Mouse (Mus musculus) spleen, adult 18-20 months (tissue): ENCODE measurements around the gene Rps2.
"Not testable (repeated sequence)": the region's sequence is repeated elsewhere in the genome, so short reads cannot be mapped to it uniquely, and the experiment has no call there.

Experiments used
- DNase-seq, 2 experiments: peaks; one replicate each; pipeline ENCODE4 v3.0.0; 2022; ENCODE audit warnings: mixed read lengths in 2 of 2

The Rps2 gene

GRCm38 (mm10) chr17:24706982-24707800 lies 10.7 kb upstream of the Rps2 start, which contains the start of gene Tbl3:
Gene Tbl3 (minus strand): TSS chr17:24707660.
- DNase-seq, result peak; percentile 79 to 91

GRCm38 (mm10) chr17:24707801-24708425 lies 10.0 kb upstream of the Rps2 start:
- DNase-seq, result no peak

GRCm38 (mm10) chr17:24708646-24709045 lies 9.3 kb upstream of the Rps2 start:
- DNase-seq, result no peak

DNA sequence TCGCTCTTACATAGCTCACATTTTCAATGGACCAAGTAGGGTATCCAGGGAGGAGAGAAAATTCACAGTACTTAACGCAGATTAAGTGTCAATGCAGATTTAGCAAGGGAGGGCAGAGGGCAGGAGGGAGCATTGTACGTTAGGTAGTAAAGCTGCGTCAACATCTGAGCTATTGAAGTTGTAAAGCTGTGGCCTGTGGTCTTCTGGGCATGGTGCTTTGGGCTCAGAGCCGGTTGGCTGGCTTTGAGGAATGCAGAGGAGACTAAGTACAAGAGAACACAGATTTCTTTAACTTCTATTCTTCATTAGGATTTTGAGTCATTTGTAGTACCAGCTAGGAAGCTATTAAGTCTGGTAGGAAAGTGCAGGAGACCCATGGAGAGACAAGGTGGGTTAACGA lies 2.4 kb upstream of the Rps2 start:
- DNase-seq, result no peak

- no peak for DNase-seq
Observed at GRCm38 (mm10) chr17:24716166-24716682, 1.7 kb upstream of the Rps2 start.

- DNase-seq, result not testable (repeated sequence)
Observed at GRCm38 (mm10) chr17:24718938-24719337, 1.0 kb downstream of the Rps2 start.

GRCm38 (mm10) chr17:24719494-24720222 lies 1.7 kb downstream of the Rps2 start:
- DNase-seq, result peak; percentile 96

- not testable (repeated sequence) for DNase-seq
Observed at GRCm38 (mm10) chr17:24720616-24721015, 2.7 kb downstream of the Rps2 start.

DNA sequence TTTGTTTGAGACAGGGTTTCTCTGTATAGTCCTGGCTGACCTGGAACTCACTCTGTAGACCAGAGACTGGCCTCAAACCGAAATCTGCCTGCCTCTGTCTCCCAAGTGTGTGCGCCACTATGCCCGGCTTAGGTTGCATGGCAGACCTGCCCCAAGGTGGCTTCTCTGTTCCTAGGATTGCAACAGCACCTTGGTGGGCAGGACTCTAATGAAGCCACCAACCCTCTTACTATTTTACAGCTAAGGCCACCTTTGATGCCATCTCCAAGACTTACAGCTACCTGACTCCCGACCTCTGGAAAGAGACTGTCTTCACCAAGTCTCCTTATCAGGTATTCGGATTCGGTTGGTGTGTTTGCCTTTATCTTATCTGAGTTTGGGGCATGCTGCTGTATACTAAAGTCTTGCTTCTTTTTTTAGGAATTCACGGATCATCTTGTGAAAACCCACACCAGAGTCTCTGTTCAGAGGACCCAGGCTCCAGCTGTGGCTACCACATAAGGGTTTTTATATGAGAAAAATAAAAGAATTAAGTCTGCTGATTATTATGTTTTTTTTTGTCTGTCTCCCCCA lies 3.6 kb downstream of the Rps2 start:
- not testable (repeated sequence) for DNase-seq

DNA sequence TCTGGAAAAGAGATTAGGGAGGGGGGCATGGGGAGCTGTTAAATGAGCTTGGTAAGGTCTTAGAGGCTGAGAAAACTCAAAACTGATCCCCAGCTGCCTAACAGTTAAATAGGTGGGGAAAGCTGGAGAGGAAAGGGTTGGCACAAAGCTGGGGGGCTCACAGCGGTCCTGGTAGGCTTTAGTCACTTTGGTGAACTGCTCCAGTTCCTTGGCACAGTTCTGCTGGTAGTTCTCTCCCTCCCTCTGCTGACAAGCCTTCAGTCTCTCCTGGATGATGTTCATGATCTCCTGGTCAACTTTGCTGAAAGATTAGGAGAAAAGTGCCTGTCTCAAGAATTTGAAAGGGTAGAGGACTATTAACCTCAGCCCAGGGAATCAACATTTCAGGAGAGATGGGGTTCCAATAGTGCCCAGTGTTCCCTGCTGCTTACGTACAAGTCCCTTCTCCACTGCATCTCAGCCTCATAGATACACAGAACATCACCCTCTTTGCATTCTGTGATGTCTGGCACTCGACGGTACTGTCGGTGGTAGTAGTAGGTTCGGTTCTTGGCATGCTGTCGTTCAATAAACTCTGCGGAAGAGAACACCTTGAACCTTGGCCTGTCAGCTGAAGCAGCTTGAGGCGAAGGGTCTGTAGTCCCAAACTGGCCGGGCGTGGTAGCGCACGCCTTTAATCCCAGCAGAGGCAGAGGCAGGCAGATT lies 4.5 kb downstream of the Rps2 start:
- no peak for DNase-seq

- no peak for DNase-seq
Observed at GRCm38 (mm10) chr17:24723122-24723880, 5.4 kb downstream of the Rps2 start.

DNA sequence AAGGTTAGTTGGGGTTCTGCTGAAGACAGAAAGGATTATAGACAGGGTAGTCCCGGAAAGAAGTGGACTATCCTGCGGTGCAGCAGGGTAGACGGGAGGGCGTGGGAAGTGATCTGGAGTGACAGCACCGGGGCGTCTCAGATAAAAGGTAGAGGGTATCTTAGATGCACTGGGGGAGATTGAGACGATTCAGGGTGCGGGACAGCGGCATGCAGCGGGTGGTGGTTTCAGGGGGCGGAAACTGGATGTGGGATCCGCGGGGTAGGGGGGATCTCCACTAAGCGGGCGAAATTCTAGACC lies 5.9 kb downstream of the Rps2 start:
- DNase-seq, result no peak

DNA sequence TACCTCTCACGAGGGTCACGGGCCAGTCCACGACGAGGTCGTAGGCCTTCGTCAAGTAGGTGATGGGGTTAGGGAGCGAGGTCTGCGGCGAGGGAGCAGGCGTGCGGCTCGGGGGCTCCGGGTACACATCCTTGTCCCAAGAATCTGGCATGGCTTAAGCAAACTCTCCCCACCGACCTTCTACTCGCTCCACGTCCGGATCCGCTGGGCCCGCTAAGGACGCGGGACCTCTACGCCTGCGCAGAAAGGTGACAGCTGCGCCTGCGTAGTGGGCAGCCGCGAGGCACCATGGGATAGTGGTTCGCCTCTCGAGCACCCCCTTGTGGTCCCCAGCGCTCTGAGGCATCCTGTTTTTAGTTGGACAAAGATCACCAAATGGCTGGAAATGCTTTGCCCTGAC lies 6.3 kb downstream of the Rps2 start, which contains the start of gene Ndufb10:
TSS of gene Ndufb10 (minus strand) at position 295 of the 400 bp plus-strand sequence.
- DNase-seq, result peak; percentile 89 to 98

- DNase-seq, result no peak
Observed at GRCm38 (mm10) chr17:24725637-24726390, 7.9 kb downstream of the Rps2 start.

DNA sequence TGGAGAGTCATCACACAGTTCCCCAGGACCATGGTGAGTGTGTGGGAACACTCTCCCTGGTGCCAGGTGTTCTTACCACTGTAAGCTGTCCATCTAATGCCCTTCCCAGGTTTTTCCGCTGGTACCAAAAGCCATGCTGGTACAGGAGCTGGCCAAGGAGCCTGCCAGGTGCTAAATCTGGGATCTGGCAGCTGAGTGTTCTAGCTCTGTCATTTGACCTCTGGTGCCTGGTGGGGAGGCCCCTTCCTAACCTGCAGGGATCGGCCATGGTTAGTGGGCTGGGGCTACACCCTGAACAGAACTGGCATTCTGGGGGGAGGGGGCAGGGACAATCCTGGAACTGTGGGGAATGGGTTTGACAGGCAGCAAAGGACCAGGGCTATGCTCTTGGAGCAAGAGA lies 9.7 kb downstream of the Rps2 start, which contains the start of gene Rpl3l:
TSS of gene Rpl3l (plus strand) at position 203 of the 400 bp plus-strand sequence.
- DNase-seq, result no peak

DNA sequence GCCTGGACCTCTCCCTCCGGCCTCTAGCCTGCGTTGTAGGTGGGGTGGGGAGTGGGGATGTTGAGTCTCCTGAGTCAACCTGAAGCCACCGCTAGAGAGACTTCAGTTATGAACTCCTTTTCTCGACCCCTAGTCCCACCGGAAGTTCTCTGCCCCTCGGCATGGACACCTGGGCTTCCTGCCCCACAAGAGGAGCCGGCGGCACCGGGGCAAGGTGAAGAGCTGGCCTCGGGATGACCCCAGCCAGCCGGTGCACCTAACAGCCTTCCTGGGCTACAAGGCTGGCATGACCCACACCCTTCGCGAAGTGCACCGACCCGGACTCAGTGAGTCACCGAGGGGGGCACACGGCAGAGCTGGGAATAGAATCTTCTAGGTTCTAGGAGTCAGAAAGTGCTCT lies 10.3 kb downstream of the Rps2 start:
- DNase-seq, result no peak

DNA sequence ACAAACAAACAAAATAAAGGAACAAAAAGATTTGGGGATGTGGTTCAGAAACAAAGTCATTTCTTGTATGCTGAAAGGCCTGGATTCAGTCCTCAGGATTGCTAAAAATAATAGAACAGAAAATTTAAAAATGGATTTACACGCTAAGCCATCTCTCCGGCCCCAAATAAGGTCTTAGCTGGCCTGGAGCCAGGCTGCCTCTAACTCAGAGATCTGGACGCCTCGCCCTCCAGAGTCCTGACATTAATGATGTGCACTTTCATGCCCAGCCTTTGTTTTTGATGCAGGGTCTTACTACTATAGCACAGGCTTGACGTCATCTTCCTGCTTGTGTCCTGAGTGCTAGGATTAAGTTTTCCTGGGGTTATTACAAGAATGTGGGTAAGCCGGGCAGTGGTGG lies 11.2 kb downstream of the Rps2 start:
- DNase-seq, result no peak

GRCm38 (mm10) chr17:24730787-24731186 lies 12.9 kb downstream of the Rps2 start:
- DNase-seq, result no peak

DNA sequence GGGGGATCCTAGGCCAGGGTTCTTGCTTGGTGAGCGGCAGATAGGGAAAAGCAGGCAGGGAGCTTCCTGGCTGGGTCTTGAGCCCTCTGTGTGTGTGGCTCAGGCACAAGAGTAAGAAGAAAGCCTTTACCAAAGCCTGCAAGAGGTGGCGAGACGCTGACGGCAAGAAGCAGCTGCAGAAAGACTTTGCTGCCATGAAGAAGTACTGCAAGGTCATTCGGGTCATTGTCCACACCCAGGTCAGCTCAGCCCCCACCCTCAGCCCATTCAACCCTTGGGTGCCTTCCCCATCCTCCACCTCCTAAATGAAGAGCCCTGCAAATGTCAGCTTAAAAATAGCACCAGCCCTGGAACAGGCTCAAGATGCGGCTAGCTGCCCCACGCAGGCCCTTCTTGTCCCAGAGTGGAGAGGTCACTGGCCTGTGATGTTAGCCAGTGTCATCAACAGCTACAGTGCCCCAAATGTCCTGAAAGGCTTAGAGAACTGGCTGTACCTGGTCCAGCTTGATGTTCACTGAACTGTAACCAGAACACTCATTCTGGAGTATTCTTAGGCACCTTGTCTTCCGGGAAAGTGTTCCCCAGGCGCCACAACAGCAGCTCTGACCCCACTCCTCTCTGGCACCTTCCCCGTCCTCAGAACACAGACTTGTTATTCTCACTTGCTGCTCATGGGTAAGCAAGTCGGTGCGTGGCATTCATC lies 14.5 kb downstream of the Rps2 start:
- no peak for DNase-seq

DNA sequence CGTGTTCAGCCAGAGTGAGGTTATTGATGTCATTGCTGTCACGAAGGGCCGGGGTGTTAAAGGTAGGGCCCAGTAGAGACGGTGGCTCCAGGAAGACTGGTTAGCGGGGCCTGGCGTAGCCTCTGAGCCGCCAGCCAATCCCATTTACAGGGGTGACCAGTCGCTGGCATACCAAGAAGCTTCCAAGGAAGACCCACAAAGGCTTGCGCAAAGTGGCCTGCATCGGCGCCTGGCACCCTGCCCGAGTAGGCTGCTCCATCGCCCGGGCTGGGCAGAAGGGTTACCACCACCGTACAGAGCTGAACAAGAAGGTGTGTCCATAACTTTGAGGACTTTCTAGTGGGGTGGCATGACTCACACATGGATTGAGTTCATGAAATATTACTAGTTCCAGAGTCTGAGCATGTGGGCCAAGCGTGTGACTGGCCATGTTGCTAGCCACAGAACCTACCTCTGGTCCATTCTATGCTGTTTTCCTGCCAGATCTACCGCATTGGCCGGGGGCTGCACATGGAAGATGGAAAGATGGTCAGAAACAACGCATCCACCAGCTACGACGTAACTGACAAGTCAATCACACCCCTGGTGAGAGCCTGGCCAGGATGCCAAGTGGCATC lies 15.6 kb downstream of the Rps2 start:
- DNase-seq, result no peak
